Comparison of ENCODE assay signal across 19 mouse cellular contexts in the genomic region with DNA sequence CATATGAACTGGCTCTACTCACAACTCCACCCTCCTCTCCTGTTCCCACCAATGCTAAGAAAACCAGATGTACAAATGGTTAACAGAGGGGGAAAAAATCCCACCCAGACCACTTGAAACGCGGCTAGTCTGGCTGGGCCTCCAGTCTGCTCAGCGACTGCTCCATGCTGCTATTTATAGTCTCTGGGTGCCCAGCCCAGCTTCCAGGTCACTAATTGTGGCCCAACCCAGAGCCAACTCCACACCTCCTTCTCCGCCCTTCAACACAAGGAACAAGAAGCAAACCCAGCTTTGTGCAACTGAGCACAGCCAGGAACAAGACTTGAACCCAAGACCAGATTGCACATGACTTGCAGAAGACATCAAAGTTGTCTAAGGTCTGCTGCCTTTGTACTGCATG. TPM values are rescaled to one million over a fixed set of nuclear protein-coding genes. Genes with fewer than 3 reads are reported as not detected.
DNase-seq lines count a peak whose midpoint lies in the region; ATAC-seq lines count a peak whose summit lies in the region.
"Had no signal": no experiment of that assay in that cellular context is flagged by ENCODE, and none has a peak within 500 bp of the region (broad histone marks: within the 10 kb centered on the region; RNA-seq: fewer than 3 reads in every experiment).

No protein-coding gene starts in this region.

- H3K4me2 ChIP-seq in embryonic facial prominence, embryonic 14.5 days (ENCODE audit: low read depth, low read length): no peak overlapping the region
- H3K4me2 ChIP-seq in heart, embryonic 13.5 days: peak overlapping the region; percentile 4; the same call in 1 of the 2 replicates
- no peak overlapping the region for H3K4me2 ChIP-seq in intestine, embryonic 16.5 days (ENCODE audit: low read depth, low read length)
- H3K4me2 ChIP-seq: embryonic facial prominence, embryonic 12.5 days; hindbrain, embryonic 15.5 days; limb, embryonic 13.5 days; neural tube, embryonic 12.5 days had no signal

- peak; percentile 44; the same call in 1 of the 2 replicates for ATAC-seq in embryonic facial prominence, embryonic 14.5 days (ENCODE audit: low read depth)
- ATAC-seq in heart, embryonic 13.5 days (ENCODE audit: extremely low read depth, insufficient number of reproducible peaks, low FRiP score, low TSS enrichment): no peak
- ATAC-seq in intestine, embryonic 16.5 days: peak; percentile 55; the same call in 1 of the 2 replicates
- ATAC-seq: Patski had no signal

- WGBS in embryonic facial prominence, embryonic 14.5 days: 28% methylated on average over 4 of the region's 4 CpGs
- WGBS in heart, embryonic 13.5 days: 13% methylated on average over 4 of the region's 4 CpGs
- 20% methylated on average over 4 of the region's 4 CpGs for WGBS in intestine, embryonic 16.5 days

- DNase-seq in heart, adult 18-20 months: peak; percentile 28 to 44
- no peak for DNase-seq in heart, postnatal 25 days (ENCODE audit: low spot score)
- DNase-seq in embryonic facial prominence, embryonic 14.5 days (ENCODE audit: low spot score): peak; percentile 37
- no peak for DNase-seq in adrenal gland, adult (ENCODE audit: inconsistent age in 2 of 2, low spot score in 1 of 2)
- no peak for DNase-seq in left cerebral cortex, adult 18-20 months (ENCODE audit: low spot score in 2 of 2)
- DNase-seq: B cell, adult 2 months; kidney, adult 9 months; lung, adult 2 months; thymus, postnatal 25 days had no signal

- H3K27me3 ChIP-seq in embryonic facial prominence, embryonic 14.5 days (replicated peaks; ENCODE audit: control insufficient read depth, insufficient read depth, low read length): no peaks in the 10 kb centered on the region
- H3K27me3 ChIP-seq in heart, embryonic 13.5 days (replicated peaks): 0 out of 2 replicates have a peak, but pooled peaks cover 3% of the 10 kb centered on the region
- H3K27me3 ChIP-seq in intestine, embryonic 16.5 days (replicated peaks; ENCODE audit: control insufficient read depth, insufficient read depth, low read length): no peaks in the 10 kb centered on the region
- H3K27me3 ChIP-seq: embryonic facial prominence, embryonic 12.5 days; limb, embryonic 13.5 days; neural tube, embryonic 12.5 days; Patski had no signal

- peaks cover 10% of the 10 kb centered on the region; the same call in 1 of the 2 replicates for H3K4me1 ChIP-seq in embryonic facial prominence, embryonic 14.5 days (ENCODE audit: control insufficient read depth, insufficient read depth, low read length)
- H3K4me1 ChIP-seq in heart, embryonic 13.5 days: peaks cover 18% of the 10 kb centered on the region
- H3K4me1 ChIP-seq in intestine, embryonic 16.5 days (ENCODE audit: control insufficient read depth, insufficient read depth, low read length): peaks cover 6% of the 10 kb centered on the region
- H3K4me1 ChIP-seq: forebrain, embryonic 10.5 days; hindbrain, embryonic 15.5 days; limb, embryonic 13.5 days; neural tube, embryonic 12.5 days had no signal

- intact Hi-C loops in heart, postnatal 25 days (cut with DNase I): no loop called here

- H3K9ac ChIP-seq in embryonic facial prominence, embryonic 14.5 days (ENCODE audit: low read depth, low read length): no peak overlapping the region
- no peak overlapping the region for H3K9ac ChIP-seq in heart, embryonic 13.5 days
- no peak overlapping the region for H3K9ac ChIP-seq in intestine, embryonic 16.5 days (ENCODE audit: low read depth, low read length)
- H3K9ac ChIP-seq: embryonic facial prominence, embryonic 12.5 days; hindbrain, embryonic 15.5 days; limb, embryonic 13.5 days; neural tube, embryonic 12.5 days had no signal

- no peak overlapping the region for H3K27ac ChIP-seq in embryonic facial prominence, embryonic 14.5 days (replicated peaks; ENCODE audit: low read depth, low read length)
- peak overlapping the region; percentile 48 for H3K27ac ChIP-seq in heart, embryonic 13.5 days (replicated peaks)
- H3K27ac ChIP-seq in intestine, embryonic 16.5 days (ENCODE audit: low read length): no peak overlapping the region
- H3K27ac ChIP-seq: embryonic facial prominence, embryonic 12.5 days; forebrain, embryonic 10.5 days; hindbrain, embryonic 15.5 days; left cerebral cortex, adult 2 months; limb, embryonic 13.5 days; neural tube, embryonic 12.5 days had no signal

- no peaks in the 10 kb centered on the region for H3K36me3 ChIP-seq in embryonic facial prominence, embryonic 14.5 days (ENCODE audit: control insufficient read depth, insufficient read depth, low read length)
- no peaks in the 10 kb centered on the region for H3K36me3 ChIP-seq in heart, embryonic 13.5 days
- no peaks in the 10 kb centered on the region for H3K36me3 ChIP-seq in intestine, embryonic 16.5 days (ENCODE audit: control insufficient read depth, insufficient read depth, low read length)
- H3K36me3 ChIP-seq: embryonic facial prominence, embryonic 12.5 days; forebrain, embryonic 10.5 days; hindbrain, embryonic 15.5 days; limb, embryonic 13.5 days; neural tube, embryonic 12.5 days had no signal

- H3K9me3 ChIP-seq in embryonic facial prominence, embryonic 14.5 days (ENCODE audit: control insufficient read depth, low read length): no peaks in the 10 kb centered on the region
- H3K9me3 ChIP-seq in heart, embryonic 13.5 days: no peaks in the 10 kb centered on the region
- H3K9me3 ChIP-seq in intestine, embryonic 16.5 days (ENCODE audit: control insufficient read depth, low read length): no peaks in the 10 kb centered on the region
- H3K9me3 ChIP-seq: embryonic facial prominence, embryonic 12.5 days; forebrain, embryonic 10.5 days; hindbrain, embryonic 15.5 days; limb, embryonic 13.5 days; neural tube, embryonic 12.5 days had no signal

- H3K4me3 ChIP-seq in embryonic facial prominence, embryonic 14.5 days (ENCODE audit: low read depth, low read length): no peak overlapping the region
- H3K4me3 ChIP-seq in heart, embryonic 13.5 days: no peak overlapping the region
- H3K4me3 ChIP-seq in intestine, embryonic 16.5 days (ENCODE audit: low read length): no peak overlapping the region
- H3K4me3 ChIP-seq: embryonic facial prominence, embryonic 12.5 days; forebrain, embryonic 10.5 days; hindbrain, embryonic 15.5 days; left cerebral cortex, adult 2 months; limb, embryonic 13.5 days; neural tube, embryonic 12.5 days had no signal

RNA-seq across cellular contexts. Expression of a gene that starts 54.5 kb away (rescaled TPM):
- under 1 TPM; 0.20 to 0.41 TPM for total RNA-seq in heart, adult 18-20 months (2021)
- total RNA-seq in heart, postnatal 25 days (2021): under 1 TPM in 1 of 2 experiments, not detected in 1; 0.11 TPM
- polyA plus RNA-seq in embryonic facial prominence, embryonic 14.5 days (2014; fragmentation: Nextera tagmentation; extraction: Ambion mirVana): 2.0 and 2.2 TPM in 2 replicates
- polyA plus RNA-seq in heart, embryonic 13.5 days (2015; fragmentation: Nextera tagmentation; extraction: Ambion mirVana): 0.05 and 0.31 TPM in 2 replicates
- polyA plus RNA-seq in intestine, embryonic 16.5 days (2015; fragmentation: Nextera tagmentation; extraction: Ambion mirVana): 25.3 and 27.9 TPM in 2 replicates
- total RNA-seq in left cerebral cortex, adult 18-20 months (2021): under 1 TPM; 0.30 to 0.72 TPM
- total RNA-seq: megakaryocyte-erythroid progenitor cell, adult 5-6 weeks had no signal
- polyA plus RNA-seq: forebrain, embryonic 10.5 days had no signal

Comparison
In these comparisons a context has a peak if more than half of its experiments do, and no peak if none do; other contexts are left out.
1. DNase-seq: peak in heart, adult 18-20 months (2 of 2) and embryonic facial prominence, embryonic 14.5 days (single experiment); none in heart, postnatal 25 days (single experiment), adrenal gland, adult (0 of 2) and left cerebral cortex, adult 18-20 months (0 of 2).